Mouse (Mus musculus): ENCODE data around the gene Rbmxl2.

Rbmxl2 gene

DNA sequence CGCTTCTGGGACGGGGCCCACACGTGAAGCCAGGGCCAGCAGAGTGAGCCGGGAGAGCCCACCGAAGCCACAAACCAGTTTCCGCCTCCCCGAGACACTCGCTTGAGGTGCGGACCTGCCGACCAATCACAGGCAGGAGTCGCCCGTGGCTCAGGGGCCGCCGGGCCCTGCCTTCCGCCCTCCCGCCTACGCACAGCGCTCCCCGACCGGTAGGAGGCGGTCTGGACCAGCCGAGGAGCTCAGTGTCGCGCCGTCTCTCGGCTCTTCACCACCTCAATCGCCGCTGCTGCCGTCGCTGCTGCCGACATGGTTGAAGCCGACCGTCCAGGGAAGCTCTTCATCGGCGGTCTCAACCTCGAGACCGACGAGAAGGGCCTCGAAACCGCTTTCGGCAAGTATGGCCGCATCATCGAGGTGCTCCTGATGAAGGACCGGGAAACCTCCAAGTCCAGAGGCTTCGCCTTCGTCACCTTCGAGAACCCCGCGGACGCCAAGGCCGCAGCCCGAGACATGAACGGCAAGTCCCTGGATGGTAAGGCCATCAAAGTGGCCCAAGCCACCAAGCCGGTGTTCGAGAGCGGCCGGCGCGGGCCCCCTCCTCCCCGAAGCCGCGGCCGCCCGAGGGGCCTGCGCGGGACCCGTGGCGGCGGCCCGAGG, at the start of gene Rbmxl2:
Gene Rbmxl2, plus strand, starts transcription at position 242 of the 657 bp plus-strand sequence.
- DNase-seq: no peak

DNA sequence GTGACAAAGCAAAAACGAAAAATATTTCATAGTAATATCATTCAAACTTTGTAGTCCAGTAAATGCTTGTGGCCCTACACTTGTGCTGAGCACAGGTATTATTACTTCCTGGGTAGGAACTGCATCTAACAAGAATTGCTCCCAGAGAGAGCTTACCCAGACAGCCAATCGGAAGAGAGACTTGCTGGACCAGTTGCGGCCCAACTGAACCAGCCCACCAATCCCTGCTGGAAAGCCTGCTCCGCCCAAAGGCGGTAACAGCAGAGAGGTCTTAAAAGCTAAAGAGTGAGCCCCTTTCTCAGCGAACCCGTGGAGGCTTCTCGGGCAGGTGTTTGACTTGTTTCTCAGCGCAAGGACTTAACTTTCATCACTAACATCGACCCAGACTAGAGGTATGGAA, 42.6 kb upstream of the Rbmxl2 start, which contains the start of gene Nlrp14:
Gene Nlrp14, plus strand, starts transcription at position 301 of the 400 bp plus-strand sequence.
- no peak for DNase-seq

DNA sequence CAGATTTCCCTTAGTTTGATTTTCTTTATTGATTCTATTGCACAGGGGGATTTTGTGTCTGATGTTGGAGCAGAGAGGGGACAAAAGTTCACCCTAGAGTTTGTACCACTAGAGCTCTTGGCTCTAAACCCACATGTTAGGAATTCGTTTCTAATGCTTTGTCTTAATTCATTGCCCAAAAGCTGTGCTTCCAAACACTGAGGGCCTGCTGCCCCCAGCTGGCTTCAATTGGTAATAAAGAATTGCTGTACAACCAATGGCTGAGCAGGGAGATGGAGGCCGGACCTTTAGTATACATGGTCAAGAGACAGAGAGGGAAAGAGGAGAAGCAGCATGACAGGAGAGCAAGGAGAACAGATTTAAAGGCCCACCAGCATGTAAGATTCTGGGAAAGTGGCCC, 28.8 kb upstream of the Rbmxl2 start:
- DNase-seq: no peak

DNA sequence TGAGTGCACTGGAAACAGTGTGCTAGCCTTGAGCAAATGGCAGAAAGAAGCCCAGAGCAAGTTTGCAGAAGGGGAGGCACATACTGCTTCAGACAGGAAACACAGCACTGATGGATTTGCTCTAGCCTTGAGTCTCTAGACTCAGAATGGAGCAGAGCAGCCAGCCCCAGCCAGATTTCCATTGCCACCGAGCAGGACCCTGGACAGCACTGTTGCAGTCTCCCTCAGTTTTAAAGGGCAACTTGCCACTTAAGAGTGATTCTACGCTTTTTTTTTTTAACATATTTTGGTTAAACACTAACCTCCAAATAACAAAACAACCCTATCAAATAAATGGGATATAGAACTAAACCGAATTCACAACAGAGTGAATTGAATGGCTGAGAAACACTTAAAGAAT, 7.4 kb upstream of the Rbmxl2 start:
- no peak for DNase-seq

DNA sequence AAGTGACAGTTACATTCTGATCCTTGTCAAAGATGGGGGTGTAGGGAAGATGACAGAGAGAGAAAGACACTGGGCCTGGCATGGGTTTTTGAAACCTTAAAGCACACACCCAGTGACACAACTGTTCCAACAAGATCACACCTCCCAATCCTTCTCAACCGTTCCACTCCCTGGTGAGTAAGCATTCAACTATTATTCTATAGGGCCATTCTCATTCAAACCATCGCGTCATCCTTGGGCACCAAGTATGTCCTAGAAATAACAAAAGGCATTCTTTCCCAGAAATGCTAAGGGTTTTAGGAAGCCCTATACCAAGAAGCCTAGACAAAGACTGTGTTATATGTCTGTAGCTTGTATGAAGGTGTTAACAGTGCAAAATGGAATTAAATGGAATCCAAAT, 1.4 kb upstream of the Rbmxl2 start:
- no peak for DNase-seq

DNA sequence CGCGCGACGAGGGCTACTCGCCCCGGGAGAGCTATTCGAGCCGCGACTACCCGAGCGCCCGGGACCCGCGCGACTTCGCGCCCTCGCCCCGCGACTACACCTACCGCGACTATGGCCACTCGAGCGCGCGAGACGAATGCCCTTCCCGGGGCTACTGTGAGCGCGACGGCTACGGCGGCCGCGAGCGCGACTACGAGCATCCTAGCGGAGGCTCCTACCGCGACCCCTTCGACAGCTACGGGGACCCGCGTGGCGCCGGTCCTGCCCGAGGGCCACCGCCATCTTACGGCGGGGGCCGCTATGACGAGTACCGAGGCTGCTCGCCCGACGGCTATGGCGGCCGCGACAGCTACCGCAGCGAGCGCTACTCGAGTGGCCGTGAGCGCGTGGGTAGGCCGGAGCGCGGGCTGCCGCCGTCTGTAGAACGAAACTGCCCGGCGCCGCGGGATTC, 906 bp downstream of the Rbmxl2 start:
- DNase-seq: no peak

DNA sequence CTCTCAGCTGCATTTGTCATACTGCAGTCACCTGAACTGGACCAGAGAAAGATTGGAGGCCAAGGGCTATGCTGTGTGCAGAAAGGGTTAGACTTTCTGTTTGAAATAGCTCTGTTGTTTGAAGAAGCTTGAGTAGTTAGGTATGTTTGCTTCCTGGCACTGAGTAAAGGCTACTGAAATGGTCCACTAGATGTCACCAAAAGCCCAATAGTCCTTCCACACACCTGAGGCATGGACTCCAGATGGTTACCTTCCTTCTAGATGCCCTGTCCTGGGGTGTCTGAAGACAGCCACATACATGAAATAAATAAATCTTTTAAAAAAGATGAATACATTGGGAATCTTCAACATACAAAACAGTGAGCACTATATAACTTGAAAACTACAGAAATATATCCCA, 6.5 kb downstream of the Rbmxl2 start:
- peak; percentile 47 to 51 for DNase-seq

DNA sequence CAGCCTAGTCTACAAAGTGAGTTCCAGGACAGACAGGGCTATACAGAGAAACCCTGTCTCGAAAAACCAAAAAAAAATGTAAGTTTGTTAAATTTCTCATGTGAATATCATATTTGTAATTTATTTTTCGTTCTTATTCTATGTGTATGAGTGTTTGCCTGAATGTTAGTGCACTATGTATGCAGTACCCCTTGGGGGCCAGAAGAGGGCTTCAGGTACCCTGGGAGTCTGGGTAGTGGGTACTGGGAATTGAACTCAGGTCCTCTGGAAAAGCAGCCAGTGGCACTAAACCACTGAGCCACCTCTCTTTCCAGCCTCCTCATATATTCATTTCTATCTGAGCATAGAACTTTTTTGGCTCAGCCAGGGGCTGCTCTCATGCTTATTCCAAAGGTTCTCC, 7.6 kb downstream of the Rbmxl2 start:
- DNase-seq: no peak

DNA sequence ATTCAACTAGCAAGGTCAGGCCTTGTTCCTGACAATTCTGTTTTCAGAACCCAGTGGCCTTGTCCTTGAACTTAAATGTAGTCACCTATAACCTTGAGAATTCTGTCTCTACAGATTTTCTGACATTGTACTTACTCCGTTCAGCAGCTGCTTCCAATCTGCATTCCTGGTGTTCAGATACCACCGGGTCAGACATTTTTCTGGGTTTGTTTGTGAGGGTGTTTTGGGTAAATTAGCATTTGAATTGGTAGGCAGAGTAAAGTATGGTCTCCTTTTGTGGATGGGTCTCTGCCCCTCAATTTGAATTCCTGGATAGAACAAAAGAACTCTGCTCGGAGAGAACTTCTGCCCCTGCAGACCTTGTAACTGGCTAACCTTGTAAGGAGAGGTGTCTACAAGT, 27.6 kb downstream of the Rbmxl2 start:
- no peak for DNase-seq

DNA sequence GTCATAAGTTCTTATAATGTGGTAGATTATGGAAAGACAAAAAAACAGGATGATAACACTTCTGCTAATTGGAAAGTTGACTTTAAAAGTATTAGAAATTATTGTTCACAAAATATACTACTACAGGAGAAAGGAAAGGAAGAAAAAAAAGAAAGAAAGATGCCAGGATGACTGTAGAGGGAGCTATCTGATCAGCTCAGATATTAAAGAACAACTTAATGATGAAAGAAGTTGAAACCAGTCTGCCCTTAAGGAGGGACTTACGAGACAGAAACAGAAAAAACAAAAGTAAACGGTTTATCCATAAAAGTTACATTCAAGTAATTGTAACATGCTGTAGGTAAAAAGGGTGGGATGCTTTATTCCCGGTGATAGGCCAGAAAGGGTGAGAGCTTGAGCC, 28.3 kb downstream of the Rbmxl2 start:
- DNase-seq: no peak

DNA sequence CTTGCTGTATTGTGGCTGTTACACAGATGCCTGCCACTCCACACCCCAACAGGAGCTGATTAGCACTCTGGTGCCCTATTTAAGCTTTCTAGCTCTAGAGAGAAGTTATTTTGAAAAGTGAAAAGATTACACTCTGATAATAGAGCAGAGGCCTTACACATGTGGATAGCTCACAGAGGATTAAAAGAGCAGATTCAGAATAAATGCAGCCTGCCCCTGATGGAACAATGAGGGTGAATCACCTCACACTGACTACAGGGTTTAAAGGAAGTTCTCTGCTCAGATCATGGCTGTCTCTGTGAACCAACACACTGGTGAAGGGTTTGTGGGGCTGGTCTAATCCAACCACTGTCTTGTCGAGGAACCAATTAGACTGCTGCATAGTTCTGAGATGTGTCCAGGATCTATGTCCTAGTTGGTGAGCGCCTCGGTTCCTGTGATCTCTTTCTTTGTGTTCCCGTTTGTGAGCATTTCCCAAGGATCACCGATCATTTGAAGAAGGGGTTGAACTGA, 32.2 kb downstream of the Rbmxl2 start:
- no peak for DNase-seq

DNA sequence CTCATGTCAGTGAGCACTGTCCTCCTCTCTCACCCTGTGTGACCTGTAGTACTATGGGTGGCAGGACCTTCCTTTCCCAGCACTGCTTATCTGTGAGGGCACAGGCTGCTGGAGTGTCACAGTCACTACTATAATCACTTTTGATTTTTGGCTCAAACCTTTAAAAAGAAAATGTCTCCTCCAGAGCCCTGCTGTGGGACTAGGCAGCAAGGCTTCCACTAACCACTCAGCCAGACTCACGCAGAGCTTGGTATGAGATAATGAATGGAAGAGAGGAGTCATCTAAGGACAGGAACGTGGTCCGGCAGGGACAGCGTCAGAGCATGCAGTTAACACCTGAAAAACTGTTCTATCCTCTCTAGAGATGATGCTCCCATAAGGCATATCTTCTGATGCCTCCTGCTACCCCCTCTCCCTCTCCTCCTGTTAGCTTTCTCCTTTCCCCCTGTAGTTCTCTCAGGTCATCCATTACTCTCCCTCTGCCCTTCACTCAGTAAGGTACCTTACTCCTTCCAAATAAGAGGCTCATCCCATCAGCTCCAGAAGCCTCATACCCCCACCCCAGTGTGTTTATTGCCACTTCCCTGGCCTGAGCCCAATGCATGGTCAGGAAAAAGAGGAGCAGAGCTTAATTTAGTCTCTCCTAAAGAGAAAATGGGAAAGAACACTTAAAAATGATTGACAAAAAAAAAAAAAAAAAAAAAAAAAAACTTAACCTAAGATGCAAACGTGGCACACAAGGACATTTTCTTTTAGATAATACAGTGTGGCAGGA, 41.2 kb downstream of the Rbmxl2 start:
- DNase-seq: no peak

DNA sequence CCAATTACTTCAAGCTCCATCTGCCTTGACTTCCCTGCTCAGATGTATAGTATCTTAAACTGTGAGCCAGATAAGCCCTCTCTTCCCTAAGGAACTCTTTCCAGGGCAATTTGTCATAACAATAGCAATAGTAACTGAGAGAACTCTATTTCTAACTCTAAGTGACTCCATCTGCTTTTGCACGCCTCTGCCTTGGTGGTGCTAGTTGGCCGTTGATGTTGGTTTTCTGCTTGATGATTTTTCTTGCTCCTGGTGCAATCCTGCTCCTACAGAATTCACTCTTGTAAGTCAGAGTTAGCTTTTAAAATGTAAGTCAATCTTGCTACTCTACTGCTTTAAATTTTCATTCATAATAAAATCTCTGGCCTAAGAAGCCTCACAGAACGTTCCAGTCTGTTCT, 44.1 kb downstream of the Rbmxl2 start:
- DNase-seq: no peak

DNA sequence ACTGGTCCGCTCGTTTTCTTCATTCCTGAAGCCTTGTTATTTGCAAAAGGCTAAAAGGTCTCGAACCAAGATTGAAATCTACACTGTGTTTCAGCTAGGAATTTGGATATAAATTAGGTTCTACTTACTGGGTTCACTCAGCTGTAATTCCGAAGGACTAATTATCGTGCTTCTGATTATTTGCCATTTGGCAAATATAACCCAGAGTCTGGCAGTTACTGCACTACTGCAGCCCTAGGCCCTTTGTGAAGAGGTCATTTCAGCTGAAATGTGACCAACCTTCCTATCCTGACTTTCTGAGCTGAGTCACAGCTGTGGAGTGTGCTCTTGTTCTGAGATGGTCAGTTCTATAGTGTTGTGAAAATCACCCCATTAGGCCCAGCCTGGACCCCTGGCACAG, 50.7 kb downstream of the Rbmxl2 start:
- DNase-seq: no peak

Data from cerebellum, adult 18-20 months (tissue).